Comparison of ENCODE assay signal across 7 mouse cellular contexts in genomic region chr13:9181666-9182264, GRCm38 (mm10).
A peak's percentile ranks its signal among the peaks of the same experiment; 100 is the strongest.
DNase-seq lines count a peak whose midpoint lies in the region; ATAC-seq and TF ChIP-seq lines count a peak whose summit lies in the region.

No protein-coding gene starts in this region.

- H3K4me2 ChIP-seq in midbrain, embryonic 12.5 days (replicated peaks): no peak overlapping the region

- H3K4me3 ChIP-seq in gastrocnemius, adult 2 months: no peak overlapping the region
- H3K4me3 ChIP-seq in left cerebral cortex, adult 2 months: no peak overlapping the region
- no peak overlapping the region for H3K4me3 ChIP-seq in midbrain, embryonic 12.5 days

- no peaks in the 10 kb centered on the region for H3K9me3 ChIP-seq in midbrain, embryonic 12.5 days

- WGBS in midbrain, embryonic 12.5 days: 8% methylated on average over 11 of the region's 11 CpGs

- ATAC-seq in midbrain, embryonic 12.5 days (ENCODE audit: low FRiP score, low read depth): peak; percentile 83

- H3K9ac ChIP-seq in midbrain, embryonic 12.5 days (replicated peaks): 0 out of 2 replicates have a peak overlapping the region, but pooled peaks have one; percentile 20

- no peak overlapping the region for H3K27ac ChIP-seq in gastrocnemius, adult 2 months
- H3K27ac ChIP-seq in left cerebral cortex, adult 2 months: no peak overlapping the region
- no peak overlapping the region for H3K27ac ChIP-seq in midbrain, embryonic 12.5 days (replicated peaks)

- H3K27me3 ChIP-seq in midbrain, embryonic 12.5 days: no peaks in the 10 kb centered on the region

- peak; percentile 77 to 92 for DNase-seq in adrenal gland, adult (ENCODE audit: inconsistent age in 2 of 2, low spot score in 1 of 2)
- DNase-seq in cerebellum, postnatal 36 days: peak; percentile 81 to 83
- DNase-seq in gastrocnemius, adult 2 months: peak; percentile 83
- peak; percentile 52 for DNase-seq in hindlimb bud, embryonic 11.5 days (ENCODE audit: extremely low spot score, low read depth, low spot score)
- DNase-seq in left cerebral cortex, adult 2 months (ENCODE audit: extremely low spot score in 1 of 2, low spot score in 2 of 2): peak; percentile 76 to 81
- peak; percentile 58 for DNase-seq in skeletal muscle tissue, adult 2 months (ENCODE audit: low read depth, low spot score)

- no peaks in the 10 kb centered on the region for H3K4me1 ChIP-seq in midbrain, embryonic 12.5 days

- H3K36me3 ChIP-seq in midbrain, embryonic 12.5 days: no peaks in the 10 kb centered on the region

- peak; percentile 94 for TF ChIP-seq CTCF in gastrocnemius, adult 2 months (IDR thresholded peaks at IDR 0.05)
- TF ChIP-seq CTCF in left cerebral cortex, adult 2 months (IDR thresholded peaks at IDR 0.05): peak; percentile 94

- intact Hi-C loops in gastrocnemius, adult 2 months (cut with DNase I): loop anchor here (1.0 to 10.0 kb wide), 4 partner anchors 93 to 455 kb away; partner anchors contain the start of gene Dip2c
- intact Hi-C loops in left cerebral cortex, adult 2 months (cut with DNase I): loop anchor here (1.0 to 5.0 kb wide), 3 partner anchors 286 to 665 kb away; no protein-coding TSS in a partner anchor
